Mouse (Mus musculus): ENCODE results near the gene Glb1l. TPM values are rescaled to one million over a fixed set of nuclear protein-coding genes. Genes with fewer than 3 reads are reported as not detected.

The Glb1l gene
- polyA plus RNA-seq (2015; fragmentation: Nextera tagmentation; extraction: Ambion mirVana): 2.7 and 3.5 TPM in 2 replicates

DNA sequence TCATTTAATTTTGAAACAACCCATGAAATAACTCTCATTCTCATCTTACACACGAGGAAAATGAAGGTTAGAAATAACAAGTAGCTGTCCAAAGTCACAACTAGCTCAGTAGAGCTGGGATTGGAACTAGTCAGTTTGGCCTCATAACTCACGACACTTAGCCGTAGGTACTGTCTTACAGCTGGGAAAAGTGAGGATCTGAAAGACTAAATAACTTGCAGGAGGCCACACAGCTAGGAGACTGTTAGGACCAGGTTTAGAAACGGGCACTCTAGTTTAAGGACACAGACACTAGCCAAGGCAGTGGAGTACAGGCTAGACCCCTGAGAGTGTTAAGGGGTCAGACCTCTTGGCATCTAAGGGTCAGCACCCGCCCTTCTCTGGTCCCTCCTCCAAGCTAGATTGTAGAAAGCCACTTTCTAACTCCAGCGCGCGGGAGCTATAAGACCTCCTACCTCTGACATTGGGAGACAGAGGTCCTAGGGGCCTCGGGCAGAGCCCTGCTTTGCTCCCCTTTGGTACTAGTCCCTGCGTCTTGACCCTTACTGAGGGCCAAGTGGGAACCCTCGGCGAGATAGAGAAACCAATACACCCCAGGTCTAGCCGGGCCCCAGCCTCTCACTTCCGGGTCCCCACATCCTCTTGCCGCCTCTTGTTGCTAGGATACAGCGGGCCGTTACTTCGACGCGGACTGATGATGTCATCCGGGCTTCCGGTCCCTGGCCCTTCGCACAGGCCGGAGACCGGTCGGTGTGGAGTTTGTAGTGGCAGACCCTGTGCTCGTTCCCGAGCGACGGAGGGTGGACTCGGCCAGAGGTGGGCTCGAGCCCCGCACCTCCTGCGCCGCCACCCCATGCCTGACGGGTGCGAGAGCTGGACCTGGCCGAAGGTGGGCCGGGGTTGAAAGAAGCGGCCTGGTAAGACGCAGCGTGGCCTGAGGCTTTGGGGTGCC, at the start of gene Glb1l, which contains the start of gene Stk16:
Gene Glb1l (minus strand): TSS at position 678 of the 952 bp plus-strand sequence.
Gene Stk16 (plus strand): TSS at position 703 of the 952 bp plus-strand sequence.
- peak within 1 kb of the TSS; percentile 95 for H3K27ac ChIP-seq (ENCODE audit: low read depth)
- peaks cover 34% of the 10 kb centered on the region for H3K36me3 ChIP-seq (replicated peaks; ENCODE audit: insufficient read depth, low read length)
- peak within 1 kb of the TSS; percentile 82 for H3K4me3 ChIP-seq (ENCODE audit: low read depth, low read length)
- peak within 1 kb of the TSS; percentile 85 for H3K9ac ChIP-seq (replicated peaks)
- peaks cover 56% of the 10 kb centered on the region for H3K4me1 ChIP-seq (ENCODE audit: insufficient read depth)
- no peaks in the 10 kb centered on the region for H3K27me3 ChIP-seq (ENCODE audit: insufficient read depth, low read length)
- 3% methylated on average over 42 of the region's 42 CpGs for WGBS (ENCODE audit: insufficient replicate concordance)
- H3K4me2 ChIP-seq (ENCODE audit: low read depth, low read length): peak within 1 kb of the TSS; percentile 100
- H3K9me3 ChIP-seq (ENCODE audit: low read length): no peaks in the 10 kb centered on the region
- peak; percentile 84 for ATAC-seq
- TF ChIP-seq EP300 (IDR thresholded peaks at IDR 0.05; ENCODE audit: low read depth) (peak; percentile 72; the same call in 1 of the 2 replicates), CTCF (IDR thresholded peaks at IDR 0.05; ENCODE audit: low read depth) (no peak)
- peak; percentile 97 for DNase-seq

DNA sequence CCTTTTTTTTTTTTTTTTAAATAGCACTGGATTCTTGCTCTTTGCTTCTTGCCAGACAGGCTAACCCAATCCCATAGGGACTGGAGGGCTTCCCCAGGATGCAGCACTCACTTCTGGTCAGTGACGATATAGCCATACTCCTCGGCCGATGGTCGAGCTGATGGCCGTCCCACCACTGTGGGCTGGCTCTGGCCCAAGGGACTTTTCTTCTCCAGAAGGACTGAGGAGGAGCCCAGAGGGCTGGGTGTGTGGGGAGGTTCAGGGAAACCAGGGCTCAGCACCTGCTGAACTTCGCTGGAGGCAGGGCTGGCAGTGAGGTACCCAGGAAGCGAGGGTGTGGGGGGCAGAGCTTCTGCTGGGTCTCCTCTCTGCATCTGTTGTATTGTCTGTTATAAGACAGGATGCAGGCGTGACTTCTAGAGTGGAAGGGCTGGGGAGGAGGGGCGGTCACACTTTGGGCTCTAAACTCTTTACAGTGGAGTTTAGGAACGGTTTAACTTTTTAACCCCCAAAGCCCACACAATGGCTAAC, 45.0 kb upstream of the Glb1l start:
- Histone ChIP-seq H3K4me2 (ENCODE audit: low read depth, low read length) (no peak overlapping the region), H3K9ac (replicated peaks) (no peak overlapping the region), H3K36me3 (replicated peaks; ENCODE audit: insufficient read depth, low read length) (no peaks in the 10 kb centered on the region), H3K27ac (ENCODE audit: low read depth) (no peak overlapping the region), H3K4me1 (ENCODE audit: insufficient read depth) (peaks cover 6% of the 10 kb centered on the region; the same call in 1 of the 2 replicates), H3K27me3 (ENCODE audit: insufficient read depth, low read length) (no peaks in the 10 kb centered on the region), H3K4me3 (ENCODE audit: low read depth, low read length) (no peak overlapping the region), H3K9me3 (ENCODE audit: low read length) (no peaks in the 10 kb centered on the region)
- DNase-seq (no peak), ATAC-seq (no peak)
- TF ChIP-seq EP300 (IDR thresholded peaks at IDR 0.05; ENCODE audit: low read depth) (no peak), CTCF (IDR thresholded peaks at IDR 0.05; ENCODE audit: low read depth) (no peak)
- 58% methylated on average over 10 of the region's 10 CpGs for WGBS (ENCODE audit: insufficient replicate concordance)

DNA sequence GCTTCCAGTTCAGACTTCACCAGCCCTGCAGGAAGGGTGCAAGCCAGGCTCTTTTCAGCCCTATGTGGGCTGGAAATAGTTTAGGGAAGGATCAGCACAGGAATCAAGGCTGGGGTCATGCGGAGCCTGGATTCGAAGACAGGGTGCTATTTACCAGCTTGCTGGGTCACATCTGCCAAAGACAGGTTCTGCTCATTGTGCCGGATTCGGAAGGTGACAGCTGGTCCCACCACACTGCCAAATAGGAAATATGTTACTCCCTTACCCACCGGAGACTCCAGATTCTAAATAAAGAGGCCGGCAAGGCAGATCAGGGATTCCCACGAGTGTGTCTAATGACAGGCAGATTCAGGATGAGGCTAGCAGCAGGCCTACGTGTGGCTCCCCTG, 44.0 kb upstream of the Glb1l start:
- peaks cover 6% of the 10 kb centered on the region; the same call in 1 of the 2 replicates for H3K4me1 ChIP-seq (ENCODE audit: insufficient read depth)
- no peak overlapping the region for H3K9ac ChIP-seq (replicated peaks)
- H3K36me3 ChIP-seq (replicated peaks; ENCODE audit: insufficient read depth, low read length): no peaks in the 10 kb centered on the region
- 77% methylated on average over 8 of the region's 8 CpGs for WGBS (ENCODE audit: insufficient replicate concordance)
- no peak overlapping the region for H3K27ac ChIP-seq (ENCODE audit: low read depth)
- no peak overlapping the region for H3K4me2 ChIP-seq (ENCODE audit: low read depth, low read length)
- H3K9me3 ChIP-seq (ENCODE audit: low read length): no peaks in the 10 kb centered on the region
- ATAC-seq: no peak
- no peak overlapping the region for H3K4me3 ChIP-seq (ENCODE audit: low read depth, low read length)
- DNase-seq: no peak
- no peaks in the 10 kb centered on the region for H3K27me3 ChIP-seq (ENCODE audit: insufficient read depth, low read length)
- TF ChIP-seq CTCF (IDR thresholded peaks at IDR 0.05; ENCODE audit: low read depth) (no peak), EP300 (IDR thresholded peaks at IDR 0.05; ENCODE audit: low read depth) (no peak)

DNA sequence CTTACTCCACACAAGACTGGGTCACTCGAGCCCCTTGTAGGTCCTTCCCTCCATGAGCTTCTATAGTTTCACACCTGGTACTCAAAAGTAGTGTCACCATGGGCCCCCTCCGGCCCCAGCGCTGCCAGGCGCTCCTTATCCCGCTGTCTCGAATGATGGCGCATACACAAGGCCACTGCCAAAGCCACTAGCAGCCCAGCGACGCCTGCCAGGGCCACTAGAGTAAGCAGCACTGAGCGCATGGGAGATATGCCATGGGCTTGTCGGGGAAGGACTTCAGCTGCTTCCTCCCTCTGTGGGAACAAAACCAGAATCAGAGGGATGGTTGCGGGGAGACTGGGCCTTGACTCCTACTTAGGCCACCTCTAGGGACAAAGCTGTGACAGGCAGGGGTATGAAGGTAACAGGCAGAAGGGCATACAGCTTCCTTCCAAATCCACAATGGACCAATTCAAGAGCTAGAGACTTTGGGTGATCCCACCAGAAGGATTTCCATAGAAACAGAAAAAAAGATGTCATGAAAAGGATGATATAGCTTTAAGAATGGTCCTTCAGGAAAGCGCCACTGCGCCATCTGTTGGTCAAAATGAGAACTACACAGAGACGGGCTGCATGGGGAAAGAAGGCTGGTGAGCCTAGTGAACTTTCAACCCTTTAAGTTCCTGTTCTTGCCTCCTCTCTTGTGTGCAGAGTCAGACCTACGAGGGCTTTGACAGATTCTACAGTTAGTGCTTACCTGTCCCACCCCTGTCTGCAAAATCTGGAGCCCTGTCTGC, 43.4 kb upstream of the Glb1l start:
- no peaks in the 10 kb centered on the region for H3K36me3 ChIP-seq (replicated peaks; ENCODE audit: insufficient read depth, low read length)
- TF ChIP-seq EP300 (IDR thresholded peaks at IDR 0.05; ENCODE audit: low read depth): no peak
- peak; percentile 95 for TF ChIP-seq CTCF (IDR thresholded peaks at IDR 0.05; ENCODE audit: low read depth)
- no peak overlapping the region for H3K9ac ChIP-seq (replicated peaks)
- H3K4me1 ChIP-seq (ENCODE audit: insufficient read depth): peaks cover 6% of the 10 kb centered on the region; the same call in 1 of the 2 replicates
- no peaks in the 10 kb centered on the region for H3K27me3 ChIP-seq (ENCODE audit: insufficient read depth, low read length)
- DNase-seq (peak; percentile 90), ATAC-seq (no peak)
- no peak overlapping the region for H3K4me3 ChIP-seq (ENCODE audit: low read depth, low read length)
- no peak overlapping the region for H3K4me2 ChIP-seq (ENCODE audit: low read depth, low read length)
- no peaks in the 10 kb centered on the region for H3K9me3 ChIP-seq (ENCODE audit: low read length)
- H3K27ac ChIP-seq (ENCODE audit: low read depth): no peak overlapping the region
- WGBS (ENCODE audit: insufficient replicate concordance): 58% methylated on average over 16 of the region's 16 CpGs

DNA sequence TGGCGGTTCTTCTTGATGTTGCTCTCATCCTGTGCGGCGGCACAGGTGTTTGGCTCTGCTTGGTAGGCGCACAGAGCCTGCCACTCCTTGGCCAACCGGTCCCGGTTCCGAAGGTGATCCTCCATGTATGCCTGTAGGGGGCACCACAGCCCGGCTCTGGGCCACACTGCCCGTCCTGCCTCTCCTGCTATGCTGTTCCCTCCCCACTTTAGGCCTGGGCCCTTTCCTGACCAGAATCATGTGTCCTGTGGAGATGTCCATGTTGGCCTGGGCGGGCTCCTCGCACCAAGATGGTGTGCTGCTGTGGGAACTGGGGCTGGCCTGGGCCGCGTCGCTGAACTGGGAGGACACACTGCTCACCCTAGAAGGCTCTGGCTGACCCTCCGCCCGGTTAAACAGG, 42.4 kb upstream of the Glb1l start:
- no peaks in the 10 kb centered on the region for H3K36me3 ChIP-seq (replicated peaks; ENCODE audit: insufficient read depth, low read length)
- no peak overlapping the region for H3K4me3 ChIP-seq (ENCODE audit: low read depth, low read length)
- peak; percentile 30 for DNase-seq
- no peak overlapping the region for H3K4me2 ChIP-seq (ENCODE audit: low read depth, low read length)
- no peak for ATAC-seq
- H3K27ac ChIP-seq (ENCODE audit: low read depth): no peak overlapping the region
- H3K9me3 ChIP-seq (ENCODE audit: low read length): no peaks in the 10 kb centered on the region
- peaks cover 11% of the 10 kb centered on the region for H3K4me1 ChIP-seq (ENCODE audit: insufficient read depth)
- WGBS (ENCODE audit: insufficient replicate concordance): 71% methylated on average over 16 of the region's 16 CpGs
- no peaks in the 10 kb centered on the region for H3K27me3 ChIP-seq (ENCODE audit: insufficient read depth, low read length)
- no peak overlapping the region for H3K9ac ChIP-seq (replicated peaks)
- TF ChIP-seq CTCF (IDR thresholded peaks at IDR 0.05; ENCODE audit: low read depth) (peak; percentile 38), EP300 (IDR thresholded peaks at IDR 0.05; ENCODE audit: low read depth) (no peak)
